Mouse (Mus musculus) heart, adult 18-20 months (tissue): ENCODE measurements around the gene Nagpa. TPM values are rescaled to one million over a fixed set of nuclear protein-coding genes. Genes with fewer than 3 reads are reported as not detected.

ENCODE experiments used
- microRNA-seq, 2 experiments: library from miRNA; unstranded; fragments of <30 nt; microRNA quantifications; one replicate each; pipeline ENCODE4 v1.2.0; 2022
- total RNA-seq, 2 experiments: library from RNA; stranded (reverse); gene quantifications; 2 replicates each; pipeline ENCODE4 v1.2.3; 2021

Nagpa gene
- total RNA-seq, 2 experiments from 2014 or later = 12.0 to 14.5 TPM

Small RNA genes lying within 50 kb of the gene (microRNA-seq; reads per million reads assigned to microRNA genes)
- gene Gm23689 (0 reads per million in 2 experiments), gene Gm26095 (0 reads per million in 2 experiments), gene Mir6364 (0 reads per million in 2 experiments)

Other genes with a start within 250 kb of the Nagpa start
- 10 to 100 TPM; 11.3 to 14.7 TPM for gene Anks3, start 239.8 kb downstream of the Nagpa start, total RNA-seq
- gene Sept12, start 206.2 kb downstream of the Nagpa start, total RNA-seq = not detected
- gene Smim22, start 196.7 kb downstream of the Nagpa start, total RNA-seq = not detected
- 10 to 100 TPM; 14.0 to 18.8 TPM for gene Rogdi, start 190.5 kb downstream of the Nagpa start, total RNA-seq
- gene Glyr1, start 154.1 kb downstream of the Nagpa start, total RNA-seq = 10 to 100 TPM; 40.6 to 43.3 TPM
- 10 to 100 TPM; 21.3 to 23.2 TPM for gene Ubn1, start 154.0 kb downstream of the Nagpa start, total RNA-seq
- 1 to 10 TPM; 4.9 to 6.8 TPM for gene Ppl, start 71.6 kb downstream of the Nagpa start, total RNA-seq
- under 1 TPM; 0.55 to 0.72 TPM for gene Sec14l5, start 56.9 kb downstream of the Nagpa start, total RNA-seq
- 10 to 100 TPM; 14.3 to 19.3 TPM for gene AU021092, start 18.3 kb upstream of the Nagpa start, total RNA-seq
- 10 to 100 TPM; 12.8 to 13.3 TPM for gene Alg1, start 29.6 kb upstream of the Nagpa start, total RNA-seq
- 1 to 10 TPM; 8.7 to 9.8 TPM for gene Eef2kmt, start 52.0 kb upstream of the Nagpa start, total RNA-seq